Mouse (Mus musculus): ENCODE data around the gene 1700010B08Rik. TPM values are rescaled to one million over a fixed set of nuclear protein-coding genes. Genes with fewer than 3 reads are reported as not detected.
"Not testable (repeated sequence)": the region's sequence is repeated elsewhere in the genome, so short reads cannot be mapped to it uniquely, and the experiment has no call there.

The 1700010B08Rik gene
- total RNA-seq (2021): not detected
- polyA plus RNA-seq (2012; rRNA removed): 0.29 TPM in 1 of 2 replicates, not detected in the other
- long read RNA-seq: 0 reads

GRCm38 (mm10) chr2:173719115-173719514 lies at the start of gene 1700010B08Rik:
Gene 1700010B08Rik, plus strand, starts transcription at chr2:173719415.
- H3K4me3 ChIP-seq; DNase-seq; H3K27me3 ChIP-seq (ENCODE audit: control insufficient read depth, insufficient read depth, low read length); intact Hi-C loops (cut with DNase I); H3K36me3 ChIP-seq (ENCODE audit: control insufficient read depth, insufficient read depth, low read length); H3K4me1 ChIP-seq (ENCODE audit: control insufficient read depth, insufficient read depth, low read length); H3K9ac ChIP-seq (ENCODE audit: low read depth, low read length); H3K27ac ChIP-seq; H3K79me2 ChIP-seq (replicated peaks; ENCODE audit: control insufficient read depth, insufficient read depth, low read length): not testable (repeated sequence)
- WGBS: 88% methylated on average over 6 of the region's 7 CpGs

- no peaks in the 10 kb centered on the region for H3K27me3 ChIP-seq (ENCODE audit: control insufficient read depth, insufficient read depth, low read length)
- intact Hi-C loops (cut with DNase I): no loop called here
- no peak overlapping the region for H3K27ac ChIP-seq
- TF ChIP-seq EP300 (IDR thresholded peaks at IDR 0.05; ENCODE audit: insufficient read depth, low read depth, low read length) (no peak), CTCF (IDR thresholded peaks at IDR 0.05) (no peak), POLR2A (IDR thresholded peaks at IDR 0.05; ENCODE audit: insufficient read depth, low read depth, low read length) (no peak)
- no peak overlapping the region for H3K4me3 ChIP-seq
- DNase-seq: no peak
- 45% methylated on average over 2 of the region's 2 CpGs for WGBS
- peaks cover 28% of the 10 kb centered on the region for H3K36me3 ChIP-seq (ENCODE audit: control insufficient read depth, insufficient read depth, low read length)
- H3K79me2 ChIP-seq (replicated peaks; ENCODE audit: control insufficient read depth, insufficient read depth, low read length): peaks cover 16% of the 10 kb centered on the region
- H3K9ac ChIP-seq (ENCODE audit: low read depth, low read length): no peak overlapping the region
- H3K4me1 ChIP-seq (ENCODE audit: control insufficient read depth, insufficient read depth, low read length): peaks cover 16% of the 10 kb centered on the region
Observed at GRCm38 (mm10) chr2:173672328-173672896, 46.8 kb upstream of the 1700010B08Rik start.

- Histone ChIP-seq H3K27me3 (ENCODE audit: control insufficient read depth, insufficient read depth, low read length) (no peaks in the 10 kb centered on the region), H3K27ac (no peak overlapping the region), H3K9ac (ENCODE audit: low read depth, low read length) (no peak overlapping the region), H3K4me3 (no peak overlapping the region), H3K79me2 (replicated peaks; ENCODE audit: control insufficient read depth, insufficient read depth, low read length) (peaks cover 14% of the 10 kb centered on the region), H3K4me1 (ENCODE audit: control insufficient read depth, insufficient read depth, low read length) (peaks cover 16% of the 10 kb centered on the region), H3K36me3 (ENCODE audit: control insufficient read depth, insufficient read depth, low read length) (peaks cover 23% of the 10 kb centered on the region)
- 24% methylated on average over 1 of the region's 1 CpGs for WGBS
- DNase-seq: no peak
- intact Hi-C loops (cut with DNase I): no loop called here
- TF ChIP-seq EP300 (IDR thresholded peaks at IDR 0.05; ENCODE audit: insufficient read depth, low read depth, low read length) (no peak), POLR2A (IDR thresholded peaks at IDR 0.05; ENCODE audit: insufficient read depth, low read depth, low read length) (no peak), CTCF (IDR thresholded peaks at IDR 0.05) (no peak)
Observed at GRCm38 (mm10) chr2:173673469-173673868, 45.7 kb upstream of the 1700010B08Rik start.

GRCm38 (mm10) chr2:173678593-173678992 lies 40.6 kb upstream of the 1700010B08Rik start:
- DNase-seq: no peak
- no peak for TF ChIP-seq CTCF (IDR thresholded peaks at IDR 0.05)
- TF ChIP-seq POLR2A (IDR thresholded peaks at IDR 0.05; ENCODE audit: insufficient read depth, low read depth, low read length): no peak
- no peak for TF ChIP-seq EP300 (IDR thresholded peaks at IDR 0.05; ENCODE audit: insufficient read depth, low read depth, low read length)
- no peak overlapping the region for H3K4me3 ChIP-seq
- no peak overlapping the region for H3K9ac ChIP-seq (ENCODE audit: low read depth, low read length)
- 89% methylated on average over 2 of the region's 2 CpGs for WGBS
- H3K4me1 ChIP-seq (ENCODE audit: control insufficient read depth, insufficient read depth, low read length): peaks cover 3% of the 10 kb centered on the region
- intact Hi-C loops (cut with DNase I): no loop called here
- no peak overlapping the region for H3K27ac ChIP-seq
- H3K36me3 ChIP-seq (ENCODE audit: control insufficient read depth, insufficient read depth, low read length): no peaks in the 10 kb centered on the region; the same call in 1 of the 2 replicates
- H3K27me3 ChIP-seq (ENCODE audit: control insufficient read depth, insufficient read depth, low read length): no peaks in the 10 kb centered on the region
- H3K79me2 ChIP-seq (replicated peaks; ENCODE audit: control insufficient read depth, insufficient read depth, low read length): peaks cover 8% of the 10 kb centered on the region

DNA sequence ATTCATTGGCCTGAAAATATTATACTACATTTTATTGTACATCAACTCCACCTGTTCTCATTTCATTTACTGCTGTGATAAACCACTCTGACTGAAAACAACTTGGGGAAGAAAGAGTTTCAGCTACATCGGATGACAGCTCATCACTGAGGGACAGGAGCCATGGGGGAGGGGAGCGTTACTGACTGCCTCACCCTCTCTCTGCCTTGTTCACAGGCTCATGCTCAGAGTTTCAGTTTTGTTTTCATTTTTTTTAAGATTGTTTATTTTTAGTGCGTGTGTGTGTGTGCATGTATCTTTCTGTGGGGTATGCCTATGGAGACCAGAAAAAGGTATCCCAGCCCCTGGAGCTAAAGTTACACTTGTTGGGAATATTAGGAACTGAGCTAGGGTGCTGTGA lies 40.0 kb upstream of the 1700010B08Rik start:
- H3K27ac ChIP-seq: no peak overlapping the region
- no peak overlapping the region for H3K4me3 ChIP-seq
- no peak for DNase-seq
- intact Hi-C loops (cut with DNase I): no loop called here
- peaks cover 10% of the 10 kb centered on the region for H3K79me2 ChIP-seq (replicated peaks; ENCODE audit: control insufficient read depth, insufficient read depth, low read length)
- peaks cover 3% of the 10 kb centered on the region for H3K4me1 ChIP-seq (ENCODE audit: control insufficient read depth, insufficient read depth, low read length)
- H3K27me3 ChIP-seq (ENCODE audit: control insufficient read depth, insufficient read depth, low read length): no peaks in the 10 kb centered on the region
- TF ChIP-seq EP300 (IDR thresholded peaks at IDR 0.05; ENCODE audit: insufficient read depth, low read depth, low read length) (no peak), POLR2A (IDR thresholded peaks at IDR 0.05; ENCODE audit: insufficient read depth, low read depth, low read length) (no peak), CTCF (IDR thresholded peaks at IDR 0.05) (no peak)
- no peak overlapping the region for H3K9ac ChIP-seq (ENCODE audit: low read depth, low read length)
- WGBS: 60% methylated on average over 3 of the region's 3 CpGs
- no peaks in the 10 kb centered on the region for H3K36me3 ChIP-seq (ENCODE audit: control insufficient read depth, insufficient read depth, low read length)

- Histone ChIP-seq H3K27ac (no peak overlapping the region), H3K27me3 (ENCODE audit: control insufficient read depth, insufficient read depth, low read length) (no peaks in the 10 kb centered on the region), H3K36me3 (ENCODE audit: control insufficient read depth, insufficient read depth, low read length) (no peaks in the 10 kb centered on the region), H3K4me3 (no peak overlapping the region), H3K4me1 (ENCODE audit: control insufficient read depth, insufficient read depth, low read length) (peaks cover 3% of the 10 kb centered on the region), H3K79me2 (replicated peaks; ENCODE audit: control insufficient read depth, insufficient read depth, low read length) (peaks cover 7% of the 10 kb centered on the region; the same call in 1 of the 2 replicates), H3K9ac (ENCODE audit: low read depth, low read length) (no peak overlapping the region)
- intact Hi-C loops (cut with DNase I): no loop called here
- TF ChIP-seq CTCF (IDR thresholded peaks at IDR 0.05): no peak
- no peak for TF ChIP-seq EP300 (IDR thresholded peaks at IDR 0.05; ENCODE audit: insufficient read depth, low read depth, low read length)
- no peak for TF ChIP-seq POLR2A (IDR thresholded peaks at IDR 0.05; ENCODE audit: insufficient read depth, low read depth, low read length)
- 70% methylated on average over 1 of the region's 1 CpGs for WGBS
- no peak for DNase-seq
Observed at GRCm38 (mm10) chr2:173680153-173680552, 39.1 kb upstream of the 1700010B08Rik start.

Measured in heart, adult 2 months (tissue).